Mouse (Mus musculus) heart, postnatal 14 days (tissue): ENCODE results near the gene Tle6. TPM values are rescaled to one million over a fixed set of nuclear protein-coding genes. Genes with fewer than 3 reads are reported as not detected.
"Not testable (repeated sequence)": the region's sequence is repeated elsewhere in the genome, so short reads cannot be mapped to it uniquely, and the experiment has no call there.

Experiments
- DNase-seq, 2 experiments: peaks; one replicate each; pipeline ENCODE4 v3.0.0; 2021 to 2022
- intact Hi-C: fragments of 180-260 bp; cut with DNase I; formaldehyde crosslinking; loops from one replicate; pipeline ENCODE4 v1.15.1; 2025
- long read RNA-seq, 2 experiments: library from polyadenylated mRNA; stranded (forward); transcript quantifications; one replicate each; pipeline ENCODE4 v2.0.0; 2021
- total RNA-seq, 2 experiments: library from RNA; stranded (reverse); gene quantifications; 2 replicates each; pipeline ENCODE4 v1.2.3; 2021

Gene Tle6
- total RNA-seq: 10 to 100 TPM in 1 of 2 experiments, 1 to 10 TPM in 1; 8.0 to 10.2 TPM
- long read RNA-seq, experiment 1, partial matches to known transcripts: 0 of 11 reads
- long read RNA-seq, experiment 1, other reads (novel, unspliced or antisense): 9 of 11 reads
- long read RNA-seq, experiment 2, partial matches to known transcripts: 0 of 16 reads
- long read RNA-seq, experiment 2, other reads (novel, unspliced or antisense): 12 of 16 reads

- DNase-seq: peak; percentile 93 to 96
- intact Hi-C loops: loop anchor here (5.0 to 10.0 kb wide), 2 partner anchors 46 to 98 kb away; partner anchors contain the start of genes Aes and S1pr4
Measured at GRCm38 (mm10) chr10:81600738-81601203, at the start of gene Tle6. TSS of gene Tle6 (minus strand) at chr10:81601073.

GRCm38 (mm10) chr10:81648803-81649775, 48.2 kb upstream of the Tle6 start, which contains the start of gene Gm10778:
TSS of gene Gm10778 (plus strand) at chr10:81649059.
- DNase-seq: peak; percentile 83 to 90
- intact Hi-C loops: not testable (repeated sequence)

GRCm38 (mm10) chr10:81646015-81646555, 45.2 kb upstream of the Tle6 start:
- no peak for DNase-seq
- intact Hi-C loops: no loop called here

GRCm38 (mm10) chr10:81645391-81645790, 44.5 kb upstream of the Tle6 start:
- DNase-seq: no peak
- intact Hi-C loops: no loop called here

- intact Hi-C loops: no loop called here
- peak in 1 of 2 experiments; percentile 0 for DNase-seq
Measured at GRCm38 (mm10) chr10:81644716-81645115, 43.8 kb upstream of the Tle6 start.

GRCm38 (mm10) chr10:81644162-81644561, 43.3 kb upstream of the Tle6 start:
- DNase-seq: no peak

GRCm38 (mm10) chr10:81643449-81644055, 42.7 kb upstream of the Tle6 start:
- peak; percentile 97 to 98 for DNase-seq
- intact Hi-C loops: no loop called here

More at GRCm38 (mm10) chr10:81644162-81644561, 43.3 kb upstream of the Tle6 start:
- intact Hi-C loops: no loop called here

GRCm38 (mm10) chr10:81642648-81643448, 42.0 kb upstream of the Tle6 start:
- no peak for DNase-seq
- intact Hi-C loops: no loop called here

GRCm38 (mm10) chr10:81641978-81642647, 41.2 kb upstream of the Tle6 start:
- intact Hi-C loops: no loop called here
- DNase-seq: peak in 1 of 2 experiments; percentile 21

- intact Hi-C loops: no loop called here
- DNase-seq: peak in 1 of 2 experiments; percentile 0
Measured at GRCm38 (mm10) chr10:81641566-81641965, 40.7 kb upstream of the Tle6 start.

GRCm38 (mm10) chr10:81640825-81641224, 40.0 kb upstream of the Tle6 start:
- not testable (repeated sequence) for DNase-seq

GRCm38 (mm10) chr10:81638101-81638500, 37.2 kb upstream of the Tle6 start:
- intact Hi-C loops: no loop called here
- DNase-seq: no peak

More at GRCm38 (mm10) chr10:81640825-81641224, 40.0 kb upstream of the Tle6 start:
- intact Hi-C loops: not testable (repeated sequence)

- DNase-seq: no peak
- intact Hi-C loops: no loop called here
Measured at GRCm38 (mm10) chr10:81636338-81636737, 35.5 kb upstream of the Tle6 start.

- peak; percentile 77 to 82 for DNase-seq
- intact Hi-C loops: no loop called here
Measured at GRCm38 (mm10) chr10:81633253-81634099, 32.6 kb upstream of the Tle6 start.

- intact Hi-C loops: loop anchor here (5.0 kb wide), 1 partner anchor 544 kb away; no protein-coding TSS in a partner anchor
- DNase-seq: no peak
Measured at GRCm38 (mm10) chr10:81628390-81628789, 27.5 kb upstream of the Tle6 start, which contains the start of gene Ankrd24. TSS of gene Ankrd24 (plus strand) at chr10:81628540.

GRCm38 (mm10) chr10:81627836-81628220, 27.0 kb upstream of the Tle6 start:
- DNase-seq: peak in 1 of 2 experiments; percentile 38
- intact Hi-C loops: loop anchor here (5.0 kb wide), 1 partner anchor 544 kb away; no protein-coding TSS in a partner anchor

- peak; percentile 90 to 91 for DNase-seq
- intact Hi-C loops: loop anchor here (5.0 kb wide), 1 partner anchor 545 kb away; no protein-coding TSS in a partner anchor
Measured at GRCm38 (mm10) chr10:81626994-81627835, 26.3 kb upstream of the Tle6 start, which contains the start of gene Sirt6. TSS of gene Sirt6 (minus strand) at chr10:81627797.
